Mouse (Mus musculus) embryonic facial prominence, embryonic 14.5 days (tissue): ENCODE results near the gene Kcna10. TPM values are rescaled to one million over a fixed set of nuclear protein-coding genes. Genes with fewer than 3 reads are reported as not detected.
A peak's percentile ranks its signal among the peaks of the same experiment; 100 is the strongest.

ENCODE experiments used
- ATAC-seq: fragments of 200-750 bp; cut with Nextera tagmentation; 2 replicates; pipeline ENCODE4 v1.8.0; 2017; ENCODE audit warnings: low read depth, moderate number of reproducible peaks, moderate TSS enrichment
- DNase-seq: peaks from one replicate; pipeline ENCODE4 v3.0.0-alpha.2; 2015; ENCODE audit warnings: low spot score
- H3K27ac ChIP-seq: fragments of 300-500 bp; sonication (generic); replicated peaks from 2 replicates; pipeline ENCODE4 v1.5.1; 2014; ENCODE audit warnings: low read depth, mild to moderate bottlenecking, low read length, moderate library complexity
- H3K27me3 ChIP-seq: fragments of 300-500 bp; sonication (generic); replicated peaks from 2 replicates; pipeline ENCODE4 v1.6.1; 2014; ENCODE audit warnings: low read length; ENCODE audit not compliant: control insufficient read depth, insufficient read depth
- H3K36me3 ChIP-seq: fragments of 300-500 bp; sonication (generic); 2 replicates; pipeline ENCODE4 v1.6.1; 2014; ENCODE audit warnings: low read length, mixed read lengths; ENCODE audit not compliant: control insufficient read depth, insufficient read depth
- H3K4me1 ChIP-seq: fragments of 300-500 bp; sonication (generic); 2 replicates; pipeline ENCODE4 v1.6.1; 2014; ENCODE audit warnings: antibody characterized with exemption, low read length; ENCODE audit not compliant: control insufficient read depth, insufficient read depth
- H3K4me2 ChIP-seq: fragments of 300-500 bp; sonication (generic); 2 replicates; pipeline ENCODE4 v1.6.1; 2014; ENCODE audit warnings: low read depth, mild to moderate bottlenecking, low read length, moderate library complexity, mixed read lengths
- H3K4me3 ChIP-seq: fragments of 300-500 bp; sonication (generic); 2 replicates; pipeline ENCODE4 v1.5.1; 2014; ENCODE audit warnings: low read depth, mild to moderate bottlenecking, low read length
- H3K9ac ChIP-seq: fragments of 300-500 bp; sonication (generic); 2 replicates; pipeline ENCODE4 v1.6.1; 2014; ENCODE audit warnings: low read depth, mild to moderate bottlenecking, low read length, moderate library complexity, mixed read lengths
- H3K9me3 ChIP-seq: fragments of 300-500 bp; sonication (generic); 2 replicates; pipeline ENCODE4 v1.6.1; 2016; ENCODE audit warnings: low read length; ENCODE audit not compliant: control insufficient read depth
- WGBS: fragments of 180-500 bp; shearing (Covaris S2); extraction: QIAGEN DNeasy Blood & Tissue Kit; methylation state at CpG from one replicate; pipeline ENCODE4 v1.1.7; 2014; 5-methylcytosine and 5-hydroxymethylcytosine counted together
- polyA plus RNA-seq: library from polyadenylated mRNA; unstranded; fragments of >200 nt; fragmentation: Nextera tagmentation; extraction: Ambion mirVana; gene quantifications from 2 replicates; pipeline ENCODE4 v1.2.1, GENCODE M21; 2014

The Kcna10 gene
- polyA plus RNA-seq, 1 experiment from 2014 or later, result not detected

GRCm38 (mm10) chr3:107239607-107240006 lies 56.8 kb downstream of the Kcna10 start, which contains the start of gene Prok1:
Gene Prok1, minus strand, starts transcription at chr3:107239707.
- no peak for ATAC-seq
- 81% methylated on average over 9 of the region's 9 CpGs for WGBS
- Histone ChIP-seq H3K9me3 (no peaks in the 10 kb centered on the region), H3K9ac (no peak within 1 kb of the TSS), H3K4me3 (no peak within 1 kb of the TSS), H3K4me2 (no peak within 1 kb of the TSS), H3K27me3 (no peaks in the 10 kb centered on the region), H3K36me3 (no peaks in the 10 kb centered on the region), H3K27ac (no peak within 1 kb of the TSS), H3K4me1 (no peaks in the 10 kb centered on the region)
- DNase-seq, result no peak

GRCm38 (mm10) chr3:107241389-107242094 lies 58.7 kb downstream of the Kcna10 start:
- Histone ChIP-seq H3K27ac (no peak overlapping the region), H3K9ac (no peak overlapping the region), H3K27me3 (no peaks in the 10 kb centered on the region), H3K36me3 (no peaks in the 10 kb centered on the region), H3K9me3 (no peaks in the 10 kb centered on the region), H3K4me1 (no peaks in the 10 kb centered on the region), H3K4me3 (no peak overlapping the region), H3K4me2 (no peak overlapping the region)
- WGBS, result 43% methylated on average over 14 of the region's 14 CpGs
- DNase-seq, result no peak
- 0 out of 2 replicates have a peak, but pooled peaks have one; percentile 9 for ATAC-seq

Other genes with a start within 250 kb of the Kcna10 start
- 1.0 and 1.2 TPM in 2 replicates for gene Kcna3, start 146.9 kb upstream of the Kcna10 start, polyA plus RNA-seq
- 0.42 and 0.46 TPM in 2 replicates for gene Kcna2, start 81.9 kb upstream of the Kcna10 start, polyA plus RNA-seq
- not detected in 2 replicates for gene Cym, start 38.7 kb downstream of the Kcna10 start, polyA plus RNA-seq
- not detected in 2 replicates for gene A630076J17Rik, start 47.6 kb downstream of the Kcna10 start, polyA plus RNA-seq
- gene Prok1, start 56.7 kb downstream of the Kcna10 start, polyA plus RNA-seq, result 0.14 TPM in 1 of 2 replicates, not detected in the other
- 182 and 192 TPM in 2 replicates for gene Lamtor5, start 95.8 kb downstream of the Kcna10 start, polyA plus RNA-seq
- 6.5 and 8.0 TPM in 2 replicates for gene Slc16a4, start 108.2 kb downstream of the Kcna10 start, polyA plus RNA-seq
- 13.5 and 13.7 TPM in 2 replicates for gene Rbm15, start 150.6 kb downstream of the Kcna10 start, polyA plus RNA-seq